Mouse (Mus musculus): ENCODE measurements around the gene Tas1r3. TPM values are rescaled to one million over a fixed set of nuclear protein-coding genes. Genes with fewer than 3 reads are reported as not detected.

Gene Tas1r3
- polyA plus RNA-seq, 1 experiment from 2014 or later = 0.25 TPM

DNA sequence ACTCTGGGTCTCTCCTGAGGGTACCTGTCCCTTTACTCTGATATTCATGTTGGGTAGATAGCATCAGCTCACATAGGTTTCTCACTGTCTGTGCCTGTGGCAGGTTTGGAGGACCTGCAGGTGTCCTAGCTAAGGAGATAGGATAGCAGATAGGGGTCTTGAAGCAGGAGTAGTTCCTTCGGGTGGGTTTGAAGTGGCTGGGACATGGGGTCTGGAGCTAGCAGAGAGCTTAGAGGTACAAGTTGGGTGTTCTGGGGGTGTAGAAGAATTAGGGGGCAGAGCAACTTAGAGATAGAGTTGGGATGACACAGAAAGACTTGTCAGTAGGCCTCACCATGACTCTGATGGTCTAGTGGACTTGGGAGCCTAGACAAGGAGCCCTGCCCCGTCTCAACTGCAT, 13.8 kb downstream of the Tas1r3 start:
- no peak overlapping the region for H3K27ac ChIP-seq
- no peaks in the 10 kb centered on the region for H3K9me3 ChIP-seq
- peak overlapping the region; percentile 96; the same call in 1 of the 2 replicates for H3K4me2 ChIP-seq (replicated peaks)
- 84% methylated on average over 2 of the region's 2 CpGs for WGBS
- peaks cover 30% of the 10 kb centered on the region for H3K4me1 ChIP-seq
- H3K27me3 ChIP-seq = no peaks in the 10 kb centered on the region
- no peak overlapping the region for H3K4me3 ChIP-seq
- 0 out of 2 replicates have a peak overlapping the region, but pooled peaks have one; percentile 87 for H3K9ac ChIP-seq
- H3K36me3 ChIP-seq = peaks cover 12% of the 10 kb centered on the region
- ATAC-seq (ENCODE audit: low FRiP score, low read depth) = no peak

GRCm38 (mm10) chr4:155848434-155849095, 14.6 kb downstream of the Tas1r3 start:
- Histone ChIP-seq H3K4me1 (peaks cover 30% of the 10 kb centered on the region), H3K27ac (no peak overlapping the region), H3K27me3 (no peaks in the 10 kb centered on the region), H3K9ac (peak overlapping the region; percentile 87), H3K36me3 (peaks cover 11% of the 10 kb centered on the region), H3K4me2 (replicated peaks) (peak overlapping the region; percentile 96), H3K4me3 (peak overlapping the region; percentile 80), H3K9me3 (no peaks in the 10 kb centered on the region)
- 59% methylated on average over 7 of the region's 7 CpGs for WGBS
- no peak for ATAC-seq (ENCODE audit: low FRiP score, low read depth)

DNA sequence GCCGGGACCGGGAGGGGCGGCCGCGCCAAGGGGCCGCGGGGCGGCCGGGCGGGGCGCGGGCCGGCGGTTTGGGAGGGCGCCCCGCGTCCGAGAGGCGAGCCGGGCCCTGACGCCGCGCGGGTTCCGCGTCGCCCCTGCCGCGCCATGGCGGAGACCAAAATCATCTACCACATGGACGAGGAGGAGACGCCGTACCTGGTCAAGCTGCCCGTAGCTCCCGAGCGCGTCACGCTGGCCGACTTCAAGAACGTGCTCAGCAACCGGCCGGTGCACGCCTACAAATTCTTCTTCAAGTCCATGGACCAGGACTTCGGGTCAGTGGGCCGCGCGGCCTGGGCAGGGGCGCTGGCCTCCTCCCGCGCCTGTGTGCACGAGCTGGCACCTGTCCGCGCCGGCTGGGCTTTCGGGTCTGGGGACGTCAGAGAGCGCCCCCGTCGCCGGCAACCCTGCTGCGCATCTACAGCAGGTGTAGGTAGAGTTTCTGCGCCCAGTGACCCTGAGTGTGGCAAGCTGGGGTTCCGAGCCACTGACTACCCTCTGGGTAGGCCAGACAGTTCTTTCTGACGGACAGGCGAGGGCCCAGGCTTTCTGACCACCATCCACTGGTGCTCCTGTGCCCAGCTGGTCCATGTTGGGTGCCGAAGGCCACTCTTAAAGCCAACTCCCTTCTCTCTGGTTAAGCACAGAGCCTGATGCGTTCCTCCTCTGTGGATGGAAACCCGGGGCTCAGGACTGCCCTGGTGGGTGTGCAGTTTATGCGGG, 15.4 kb downstream of the Tas1r3 start:
- no peaks in the 10 kb centered on the region for H3K27me3 ChIP-seq
- peak overlapping the region; percentile 96 for H3K4me2 ChIP-seq (replicated peaks)
- peaks cover 30% of the 10 kb centered on the region for H3K4me1 ChIP-seq
- WGBS = 2% methylated on average over 69 of the region's 69 CpGs
- peak overlapping the region; percentile 87 for H3K9ac ChIP-seq
- no peaks in the 10 kb centered on the region for H3K9me3 ChIP-seq
- peak overlapping the region; percentile 80 for H3K4me3 ChIP-seq
- ATAC-seq (ENCODE audit: low FRiP score, low read depth) = peak; percentile 60
- peaks cover 15% of the 10 kb centered on the region for H3K36me3 ChIP-seq
- H3K27ac ChIP-seq = peak overlapping the region; percentile 48; the same call in 1 of the 2 replicates

DNA sequence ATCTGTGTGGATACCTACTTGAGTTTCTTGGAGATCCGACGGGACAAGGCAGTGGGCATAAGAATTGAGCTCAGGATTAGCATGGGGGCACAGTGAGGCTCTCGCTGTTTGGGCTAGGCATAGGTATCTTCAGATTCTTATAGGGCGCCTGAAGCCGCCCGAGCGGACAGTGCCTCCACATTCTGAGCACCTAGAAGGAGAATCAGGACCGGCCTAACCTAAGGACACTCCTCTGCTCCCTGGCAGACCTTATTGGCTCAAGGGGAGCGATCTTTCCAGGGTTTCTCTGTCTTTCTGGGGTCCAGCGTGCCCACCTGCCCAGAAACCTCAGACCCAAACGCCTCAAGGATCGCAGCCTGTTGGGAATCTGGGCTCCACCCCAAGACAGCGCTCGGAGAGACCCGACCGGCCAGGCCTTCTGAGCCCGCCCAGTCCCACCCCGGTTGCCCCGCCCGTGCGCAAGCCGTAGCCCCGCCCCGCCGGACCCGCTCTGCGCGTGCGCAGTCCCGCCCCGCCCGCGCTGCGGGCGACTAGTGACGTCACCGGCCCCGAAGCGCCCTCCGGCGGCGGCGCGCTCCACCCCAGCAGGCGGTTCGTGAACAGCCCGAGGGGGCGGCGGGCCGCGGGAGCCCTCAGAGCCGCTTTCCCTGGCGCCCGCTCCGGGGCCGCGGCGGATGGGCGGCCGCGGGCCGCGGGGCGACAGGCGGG, 16.1 kb downstream of the Tas1r3 start, which contains the start of gene Dvl1:
Gene Dvl1 (plus strand): TSS at position 532 of the 708 bp plus-strand sequence.
- H3K36me3 ChIP-seq = peaks cover 20% of the 10 kb centered on the region
- peak; percentile 93 for ATAC-seq (ENCODE audit: low FRiP score, low read depth)
- peak within 1 kb of the TSS; percentile 80 for H3K4me3 ChIP-seq
- no peaks in the 10 kb centered on the region for H3K27me3 ChIP-seq
- H3K4me1 ChIP-seq = peaks cover 30% of the 10 kb centered on the region
- H3K27ac ChIP-seq = peak within 1 kb of the TSS; percentile 52; the same call in 1 of the 2 replicates
- H3K9me3 ChIP-seq = no peaks in the 10 kb centered on the region
- WGBS = 3% methylated on average over 61 of the region's 65 CpGs
- H3K4me2 ChIP-seq (replicated peaks) = peak within 1 kb of the TSS; percentile 96
- H3K9ac ChIP-seq = peak within 1 kb of the TSS; percentile 87

DNA sequence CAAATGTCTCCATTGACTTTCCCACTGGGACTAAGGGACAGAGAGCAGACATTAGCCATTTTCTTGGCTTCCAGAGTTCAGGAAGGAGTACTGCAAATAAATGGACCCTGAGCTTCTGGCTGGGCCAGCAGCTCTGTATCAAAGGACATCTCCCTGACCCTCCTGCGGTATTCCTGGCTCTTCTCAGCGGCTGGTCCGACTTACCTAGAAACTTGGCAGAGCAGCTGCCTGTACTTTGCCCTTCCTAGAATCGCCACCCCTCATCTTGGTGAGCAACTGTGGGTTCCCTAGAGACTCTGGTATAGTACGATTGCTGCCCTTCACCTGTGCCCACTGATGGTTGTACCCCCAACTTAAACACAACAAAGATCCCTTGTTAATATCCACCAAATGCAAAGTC, 19.9 kb downstream of the Tas1r3 start:
- Histone ChIP-seq H3K36me3 (peaks cover 26% of the 10 kb centered on the region), H3K4me3 (no peak overlapping the region), H3K9me3 (no peaks in the 10 kb centered on the region), H3K9ac (no peak overlapping the region), H3K27ac (no peak overlapping the region), H3K4me2 (replicated peaks) (no peak overlapping the region), H3K4me1 (peaks cover 46% of the 10 kb centered on the region), H3K27me3 (0 out of 2 replicates have a peak, but pooled peaks cover 6% of the 10 kb centered on the region)
- no peak for ATAC-seq (ENCODE audit: low FRiP score, low read depth)
- WGBS = 96% methylated on average over 5 of the region's 5 CpGs

DNA sequence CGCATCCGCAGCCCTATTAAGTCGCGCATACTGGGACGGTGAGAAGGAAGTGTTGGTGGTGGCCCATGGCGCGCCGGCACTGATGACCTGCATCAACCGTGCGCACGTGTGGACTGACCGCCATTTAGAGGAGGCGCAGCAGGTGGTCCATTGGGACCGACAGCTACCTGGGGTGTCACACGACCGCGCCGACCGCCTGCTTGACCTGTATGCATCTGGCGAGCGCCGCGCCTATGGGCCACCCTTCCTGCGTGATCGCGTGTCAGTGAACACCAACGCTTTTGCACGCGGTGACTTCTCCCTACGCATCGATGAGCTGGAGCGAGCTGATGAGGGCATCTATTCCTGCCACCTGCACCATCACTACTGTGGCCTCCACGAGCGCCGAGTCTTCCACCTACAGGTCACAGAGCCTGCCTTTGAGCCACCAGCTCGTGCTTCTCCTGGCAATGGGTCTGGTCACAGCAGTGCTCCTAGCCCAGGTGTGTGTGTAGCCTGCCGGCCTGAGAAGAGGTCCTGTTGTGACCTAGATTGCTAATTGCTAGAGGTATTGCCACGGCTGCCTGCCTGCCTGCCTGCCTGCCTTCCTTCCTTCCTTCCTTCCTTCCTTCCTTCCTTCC, 21.4 kb downstream of the Tas1r3 start:
- no peak overlapping the region for H3K9ac ChIP-seq
- H3K36me3 ChIP-seq = peaks cover 26% of the 10 kb centered on the region
- peak overlapping the region; percentile 60 for H3K4me3 ChIP-seq
- 43% methylated on average over 38 of the region's 38 CpGs for WGBS
- no peak for ATAC-seq (ENCODE audit: low FRiP score, low read depth)
- H3K9me3 ChIP-seq = no peaks in the 10 kb centered on the region
- H3K4me2 ChIP-seq (replicated peaks) = peak overlapping the region; percentile 98
- no peak overlapping the region for H3K27ac ChIP-seq
- H3K27me3 ChIP-seq = 0 out of 2 replicates have a peak, but pooled peaks cover 6% of the 10 kb centered on the region
- peaks cover 39% of the 10 kb centered on the region for H3K4me1 ChIP-seq

DNA sequence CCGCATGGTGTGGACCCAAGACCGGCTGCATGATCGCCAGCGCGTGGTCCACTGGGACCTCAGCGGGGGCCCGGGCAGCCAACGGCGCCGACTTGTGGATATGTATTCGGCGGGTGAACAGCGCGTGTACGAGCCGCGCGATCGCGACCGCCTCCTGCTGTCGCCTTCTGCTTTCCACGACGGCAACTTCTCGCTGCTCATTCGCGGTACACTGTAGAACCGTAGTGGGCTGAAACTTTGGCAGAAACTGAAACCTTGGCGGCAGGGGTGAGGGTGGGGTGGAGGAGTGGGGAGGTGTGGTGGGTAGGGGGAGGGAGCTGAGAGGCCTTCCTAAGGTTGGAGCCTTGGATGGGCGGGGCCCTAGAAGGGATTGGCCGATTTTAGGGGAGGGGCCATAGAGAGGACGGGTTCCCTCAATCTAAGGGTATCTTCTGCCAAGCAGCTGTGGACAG, 22.1 kb downstream of the Tas1r3 start:
- Histone ChIP-seq H3K9me3 (no peaks in the 10 kb centered on the region), H3K27ac (peak overlapping the region; percentile 69; the same call in 1 of the 2 replicates), H3K4me3 (peak overlapping the region; percentile 60), H3K27me3 (0 out of 2 replicates have a peak, but pooled peaks cover 6% of the 10 kb centered on the region), H3K4me2 (replicated peaks) (peak overlapping the region; percentile 98), H3K4me1 (peaks cover 33% of the 10 kb centered on the region), H3K36me3 (peaks cover 26% of the 10 kb centered on the region), H3K9ac (peak overlapping the region; percentile 79)
- ATAC-seq (ENCODE audit: low FRiP score, low read depth) = peak; percentile 72
- WGBS = 1% methylated on average over 32 of the region's 32 CpGs

DNA sequence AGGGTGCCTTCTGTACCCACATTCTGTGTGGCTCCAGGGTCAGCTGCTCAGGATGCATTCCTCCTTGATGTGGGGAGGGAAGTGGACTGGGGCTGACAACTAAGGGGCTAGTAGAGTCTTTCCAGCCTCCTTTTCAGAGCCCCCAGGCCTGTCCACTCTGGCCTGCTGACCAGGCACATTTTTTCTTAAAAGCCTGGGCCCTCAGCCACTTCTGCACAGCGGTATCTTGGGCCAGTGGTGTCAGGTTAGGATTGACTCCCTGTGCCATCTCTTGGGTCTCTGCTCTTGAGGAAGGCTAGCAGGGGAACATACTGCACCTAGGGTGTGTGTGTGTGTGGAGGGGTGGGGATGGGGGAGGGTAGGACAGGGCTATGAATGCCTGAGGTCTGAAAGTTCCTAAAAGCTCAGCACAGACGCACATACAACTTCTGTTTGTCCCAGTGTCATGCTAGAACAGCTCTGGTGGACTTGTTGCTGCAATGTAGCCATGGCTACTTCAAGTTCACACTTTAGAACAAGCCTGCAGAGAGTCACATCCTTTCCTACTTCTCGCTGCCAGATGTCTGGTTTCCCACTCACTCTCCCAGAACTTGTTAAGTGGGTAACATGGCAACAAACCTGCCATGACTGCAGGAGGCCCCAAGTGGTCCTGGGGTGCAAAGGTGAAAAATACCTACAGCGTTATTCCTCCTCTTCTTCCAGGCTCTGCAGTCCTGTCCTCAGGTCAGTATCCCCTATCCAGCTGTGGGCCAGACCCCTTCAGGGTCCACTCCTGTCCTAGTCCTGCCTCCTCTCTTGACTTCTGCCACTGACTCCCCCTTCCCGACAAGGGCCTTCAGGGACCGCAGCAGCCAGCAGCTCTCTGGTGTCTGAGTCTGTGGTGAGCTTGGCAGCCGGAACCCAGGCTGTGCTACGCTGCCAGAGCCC, 22.8 kb downstream of the Tas1r3 start:
- Histone ChIP-seq H3K27ac (peak overlapping the region; percentile 69), H3K27me3 (0 out of 2 replicates have a peak, but pooled peaks cover 6% of the 10 kb centered on the region)
- 7% methylated on average over 8 of the region's 8 CpGs for WGBS

DNA sequence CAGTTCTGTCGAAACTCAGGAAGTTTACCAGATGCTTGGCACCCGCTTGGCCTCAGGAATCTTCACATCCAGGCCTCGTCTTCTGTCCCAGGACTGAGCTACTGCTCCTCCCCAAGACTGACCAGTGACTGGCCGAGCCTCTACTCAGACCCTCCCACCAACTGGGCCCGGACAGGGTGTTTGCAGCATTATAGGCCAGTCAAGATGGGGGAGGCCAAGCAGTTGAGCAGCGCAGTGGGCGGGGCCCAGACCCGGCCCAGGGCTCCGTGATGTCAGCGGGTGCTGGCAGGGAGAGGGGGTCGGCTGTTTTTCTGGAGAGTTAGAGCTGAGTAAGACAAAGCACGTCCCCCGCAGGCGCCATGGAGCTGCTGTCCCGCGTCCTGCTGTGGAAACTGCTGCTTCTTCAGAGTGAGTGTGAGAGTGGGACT, 23.7 kb downstream of the Tas1r3 start, which contains the start of gene Mxra8:
Gene Mxra8 (plus strand): TSS at position 198 of the 428 bp plus-strand sequence.
- H3K4me1 ChIP-seq = peaks cover 33% of the 10 kb centered on the region
- H3K27me3 ChIP-seq = 0 out of 2 replicates have a peak, but pooled peaks cover 6% of the 10 kb centered on the region
- ATAC-seq (ENCODE audit: low FRiP score, low read depth) = peak; percentile 87
- H3K36me3 ChIP-seq = peaks cover 26% of the 10 kb centered on the region
- peak within 1 kb of the TSS; percentile 60 for H3K4me3 ChIP-seq
- peak within 1 kb of the TSS; percentile 98 for H3K4me2 ChIP-seq (replicated peaks)
- H3K9ac ChIP-seq = peak within 1 kb of the TSS; percentile 79
- peak within 1 kb of the TSS; percentile 69 for H3K27ac ChIP-seq
- no peaks in the 10 kb centered on the region for H3K9me3 ChIP-seq
- 3% methylated on average over 16 of the region's 16 CpGs for WGBS

More for the DNA sequence above, 22.8 kb downstream of the Tas1r3 start:
- H3K36me3 ChIP-seq = peaks cover 26% of the 10 kb centered on the region
- H3K4me1 ChIP-seq = peaks cover 33% of the 10 kb centered on the region
- H3K4me3 ChIP-seq = peak overlapping the region; percentile 60
- no peaks in the 10 kb centered on the region for H3K9me3 ChIP-seq
- peak overlapping the region; percentile 98 for H3K4me2 ChIP-seq (replicated peaks)
- peak; percentile 20; the same call in 1 of the 2 replicates for ATAC-seq (ENCODE audit: low FRiP score, low read depth)
- peak overlapping the region; percentile 79 for H3K9ac ChIP-seq

All from limb, embryonic 13.5 days (tissue).